Mouse (Mus musculus) kidney, embryonic 14.5 days (tissue): ENCODE measurements around the gene Mief2. TPM values are rescaled to one million over a fixed set of nuclear protein-coding genes. Genes with fewer than 3 reads are reported as not detected.

Experiments used
- ATAC-seq: fragments of 200-750 bp; cut with Nextera tagmentation; 2 replicates; pipeline ENCODE4 v1.8.0; 2017; ENCODE audit warnings: moderate number of reproducible peaks, mild to moderate bottlenecking, moderate TSS enrichment, moderate library complexity; ENCODE audit not compliant: low FRiP score, low TSS enrichment
- H3K27ac ChIP-seq: fragments of 300-500 bp; sonication (generic); 2 replicates; pipeline ENCODE4 v1.5.1; 2014; ENCODE audit warnings: low read depth, mild to moderate bottlenecking, low read length, moderate library complexity, mixed read lengths
- H3K27me3 ChIP-seq: fragments of 300-500 bp; sonication (generic); 2 replicates; pipeline ENCODE4 v1.6.1; 2014; ENCODE audit warnings: mild to moderate bottlenecking, low read length; ENCODE audit not compliant: control insufficient read depth, insufficient read depth
- H3K36me3 ChIP-seq: fragments of 300-500 bp; sonication (generic); 2 replicates; pipeline ENCODE4 v1.6.1; 2014; ENCODE audit warnings: low read length, mixed read lengths; ENCODE audit not compliant: control insufficient read depth, insufficient read depth
- H3K4me1 ChIP-seq: fragments of 300-500 bp; sonication (generic); 2 replicates; pipeline ENCODE4 v1.6.1; 2014; ENCODE audit warnings: low read length, mixed read lengths; ENCODE audit not compliant: control insufficient read depth, insufficient read depth
- H3K4me2 ChIP-seq: fragments of 300-500 bp; sonication (generic); replicated peaks from 2 replicates; pipeline ENCODE4 v1.6.1; 2014; ENCODE audit warnings: low read depth, mild to moderate bottlenecking, low read length
- H3K4me3 ChIP-seq: fragments of 300-500 bp; sonication (generic); 2 replicates; pipeline ENCODE4 v1.5.1; 2014; ENCODE audit warnings: mild to moderate bottlenecking, low read length
- H3K9ac ChIP-seq: fragments of 300-500 bp; sonication (generic); 2 replicates; pipeline ENCODE4 v1.6.1; 2014; ENCODE audit warnings: low read depth, mild to moderate bottlenecking, low read length, moderate library complexity
- H3K9me3 ChIP-seq: fragments of 300-500 bp; sonication (generic); 2 replicates; pipeline ENCODE4 v1.6.1; 2016; ENCODE audit warnings: low read length; ENCODE audit not compliant: control insufficient read depth
- whole genome bisulfite sequencing: fragments of 180-500 bp; shearing (Covaris S2); extraction: QIAGEN DNeasy Blood & Tissue Kit; methylation state at CpG from one replicate; pipeline ENCODE4 v1.1.7; 2014; 5-methylcytosine and 5-hydroxymethylcytosine counted together
- polyA plus RNA-seq: library from polyadenylated mRNA; unstranded; fragments of >200 nt; fragmentation: Nextera tagmentation; extraction: Ambion mirVana; gene quantifications from 2 replicates; pipeline ENCODE4 v1.2.1, GENCODE M21; 2014

Mief2 gene
- polyA plus RNA-seq, 1 experiment from 2014 or later, result 17.0 TPM

- no peak overlapping the region for H3K9ac ChIP-seq
- no peaks in the 10 kb centered on the region for H3K9me3 ChIP-seq
- no peak overlapping the region for H3K4me3 ChIP-seq
- 97% methylated on average over 19 of the region's 19 CpGs for WGBS
- peaks cover 53% of the 10 kb centered on the region for H3K36me3 ChIP-seq
- no peak for ATAC-seq
- no peak overlapping the region for H3K4me2 ChIP-seq
- H3K27ac ChIP-seq, result no peak overlapping the region
- H3K27me3 ChIP-seq, result no peaks in the 10 kb centered on the region
- H3K4me1 ChIP-seq, result peaks cover 18% of the 10 kb centered on the region
Observed at GRCm38 (mm10) chr11:60704023-60704880, 23.9 kb upstream of the Mief2 start.

GRCm38 (mm10) chr11:60705255-60705654 is 22.9 kb upstream of the Mief2 start:
- Histone ChIP-seq H3K27ac (no peak overlapping the region), H3K4me1 (peaks cover 17% of the 10 kb centered on the region), H3K9me3 (no peaks in the 10 kb centered on the region), H3K27me3 (no peaks in the 10 kb centered on the region), H3K36me3 (peaks cover 63% of the 10 kb centered on the region), H3K4me2 (no peak overlapping the region), H3K4me3 (no peak overlapping the region), H3K9ac (no peak overlapping the region)
- 87% methylated on average over 3 of the region's 3 CpGs for WGBS
- ATAC-seq, result no peak

GRCm38 (mm10) chr11:60706076-60706475 is 22.1 kb upstream of the Mief2 start:
- H3K36me3 ChIP-seq, result peaks cover 71% of the 10 kb centered on the region
- WGBS, result 90% methylated on average over 7 of the region's 7 CpGs
- peaks cover 9% of the 10 kb centered on the region; the same call in 1 of the 2 replicates for H3K4me1 ChIP-seq
- no peak overlapping the region for H3K4me2 ChIP-seq
- ATAC-seq, result no peak
- H3K27me3 ChIP-seq, result no peaks in the 10 kb centered on the region
- H3K9ac ChIP-seq, result no peak overlapping the region
- no peak overlapping the region for H3K27ac ChIP-seq
- H3K9me3 ChIP-seq, result no peaks in the 10 kb centered on the region
- H3K4me3 ChIP-seq, result no peak overlapping the region

GRCm38 (mm10) chr11:60706696-60707480 is 21.3 kb upstream of the Mief2 start:
- Histone ChIP-seq H3K27me3 (no peaks in the 10 kb centered on the region), H3K27ac (no peak overlapping the region), H3K9me3 (no peaks in the 10 kb centered on the region), H3K9ac (no peak overlapping the region), H3K36me3 (peaks cover 79% of the 10 kb centered on the region), H3K4me3 (no peak overlapping the region), H3K4me2 (no peak overlapping the region), H3K4me1 (0 out of 2 replicates have a peak, but pooled peaks cover 3% of the 10 kb centered on the region)
- WGBS, result 65% methylated on average over 14 of the region's 14 CpGs
- ATAC-seq, result peak; percentile 44; the same call in 1 of the 2 replicates

GRCm38 (mm10) chr11:60707672-60708071 is 20.5 kb upstream of the Mief2 start:
- Histone ChIP-seq H3K9ac (no peak overlapping the region), H3K9me3 (no peaks in the 10 kb centered on the region), H3K27ac (no peak overlapping the region), H3K36me3 (peaks cover 85% of the 10 kb centered on the region), H3K4me3 (no peak overlapping the region), H3K27me3 (no peaks in the 10 kb centered on the region), H3K4me2 (no peak overlapping the region), H3K4me1 (0 out of 2 replicates have a peak, but pooled peaks cover 3% of the 10 kb centered on the region)
- no peak for ATAC-seq
- 66% methylated on average over 3 of the region's 3 CpGs for WGBS

- no peak overlapping the region for H3K9ac ChIP-seq
- H3K36me3 ChIP-seq, result peaks cover 93% of the 10 kb centered on the region
- no peak overlapping the region for H3K4me3 ChIP-seq
- H3K4me2 ChIP-seq, result no peak overlapping the region
- H3K4me1 ChIP-seq, result no peaks in the 10 kb centered on the region
- H3K27me3 ChIP-seq, result no peaks in the 10 kb centered on the region
- H3K27ac ChIP-seq, result no peak overlapping the region
- no peak for ATAC-seq
- WGBS, result 92% methylated on average over 10 of the region's 10 CpGs
- no peaks in the 10 kb centered on the region for H3K9me3 ChIP-seq
Observed at GRCm38 (mm10) chr11:60708631-60709030, 19.6 kb upstream of the Mief2 start.

- no peak overlapping the region for H3K9ac ChIP-seq
Observed at GRCm38 (mm10) chr11:60709481-60710465, 18.4 kb upstream of the Mief2 start.

GRCm38 (mm10) chr11:60711218-60711617 is 17.0 kb upstream of the Mief2 start:
- peaks cover 100% of the 10 kb centered on the region for H3K36me3 ChIP-seq
- H3K4me3 ChIP-seq, result no peak overlapping the region
- no peak overlapping the region for H3K4me2 ChIP-seq
- no peaks in the 10 kb centered on the region for H3K4me1 ChIP-seq
- H3K27me3 ChIP-seq, result no peaks in the 10 kb centered on the region
- H3K27ac ChIP-seq, result no peak overlapping the region
- no peak overlapping the region for H3K9ac ChIP-seq
- no peak for ATAC-seq
- 91% methylated on average over 17 of the region's 17 CpGs for WGBS
- no peaks in the 10 kb centered on the region for H3K9me3 ChIP-seq

More at GRCm38 (mm10) chr11:60709481-60710465, 18.4 kb upstream of the Mief2 start:
- Histone ChIP-seq H3K4me3 (no peak overlapping the region), H3K27me3 (no peaks in the 10 kb centered on the region), H3K27ac (no peak overlapping the region), H3K4me2 (no peak overlapping the region), H3K36me3 (peaks cover 96% of the 10 kb centered on the region), H3K9me3 (no peaks in the 10 kb centered on the region), H3K4me1 (no peaks in the 10 kb centered on the region)
- no peak for ATAC-seq
- WGBS, result 90% methylated on average over 45 of the region's 45 CpGs
